Mouse (Mus musculus) liver, embryonic 11.5 days (tissue): ENCODE measurements around the gene Olfr109. TPM values are rescaled to one million over a fixed set of nuclear protein-coding genes. Genes with fewer than 3 reads are reported as not detected.

ENCODE experiments used
- ATAC-seq: fragments of 200-750 bp; cut with Nextera tagmentation; replicated peaks from 2 replicates; pipeline ENCODE4 v1.8.0; 2017; ENCODE audit warnings: moderate number of reproducible peaks, mild to moderate bottlenecking, moderate TSS enrichment, moderate library complexity; ENCODE audit not compliant: low FRiP score
- DNase-seq: peaks from one replicate; pipeline ENCODE4 v3.0.0-alpha.2; 2017; ENCODE audit warnings: low spot score
- H3K27ac ChIP-seq: fragments of 300-500 bp; sonication (generic); 2 replicates; pipeline ENCODE4 v1.5.1; 2014; ENCODE audit warnings: mild to moderate bottlenecking, low read depth, low read length, control low read depth
- H3K27me3 ChIP-seq: fragments of 300-500 bp; sonication (generic); replicated peaks from 2 replicates; pipeline ENCODE4 v1.6.1; 2014; ENCODE audit warnings: low read length, mixed read lengths; ENCODE audit not compliant: control insufficient read depth, insufficient read depth
- H3K36me3 ChIP-seq: fragments of 300-500 bp; sonication (generic); 2 replicates; pipeline ENCODE4 v1.6.1; 2014; ENCODE audit warnings: mild to moderate bottlenecking, low read length, moderate library complexity, mixed read lengths; ENCODE audit not compliant: control insufficient read depth, insufficient read depth
- H3K4me1 ChIP-seq: fragments of 300-500 bp; sonication (generic); replicated peaks from 2 replicates; pipeline ENCODE4 v1.6.1; 2014; ENCODE audit warnings: low read length, mixed read lengths; ENCODE audit not compliant: control insufficient read depth, insufficient read depth
- H3K4me2 ChIP-seq: fragments of 300-500 bp; sonication (generic); 2 replicates; pipeline ENCODE4 v1.6.1; 2014; ENCODE audit warnings: mild to moderate bottlenecking, control low read depth, moderate library complexity
- H3K4me3 ChIP-seq: fragments of 300-500 bp; sonication (generic); 2 replicates; pipeline ENCODE4 v1.5.1; 2014; ENCODE audit warnings: low read depth, low read length, control low read depth
- H3K9ac ChIP-seq: fragments of 300-500 bp; sonication (generic); 2 replicates; pipeline ENCODE4 v1.6.1; 2014; ENCODE audit warnings: low read depth, low read length, control low read depth
- H3K9me3 ChIP-seq: fragments of 300-500 bp; sonication (generic); 2 replicates; pipeline ENCODE4 v1.6.1; 2016; ENCODE audit warnings: low read length, inconsistent platforms, mixed read lengths; ENCODE audit not compliant: control insufficient read depth
- WGBS: fragments of 180-500 bp; shearing (Covaris S2); extraction: QIAGEN DNeasy Blood & Tissue Kit; methylation state at CpG from one replicate; pipeline ENCODE4 v1.1.7; 2014; 5-methylcytosine and 5-hydroxymethylcytosine counted together
- polyA plus RNA-seq: library from polyadenylated mRNA; unstranded; fragments of >200 nt; fragmentation: Nextera tagmentation; extraction: Ambion mirVana; gene quantifications from 2 replicates; pipeline ENCODE4 v1.2.1, GENCODE M21; 2014

Gene Olfr109
- not detected in 2 replicates for polyA plus RNA-seq

GRCm38 (mm10) chr17:37458616-37459015 lies at the start of gene Olfr109:
Gene Olfr109 (plus strand): TSS chr17:37458916.
- Histone ChIP-seq H3K4me3 (no peak within 1 kb of the TSS), H3K27me3 (no peaks in the 10 kb centered on the region), H3K9me3 (no peaks in the 10 kb centered on the region), H3K36me3 (no peaks in the 10 kb centered on the region), H3K4me2 (no peak within 1 kb of the TSS), H3K9ac (no peak within 1 kb of the TSS), H3K27ac (no peak within 1 kb of the TSS), H3K4me1 (no peaks in the 10 kb centered on the region)
- no peak for ATAC-seq
- 95% methylated on average over 1 of the region's 1 CpGs for WGBS
- no peak for DNase-seq

- DNase-seq: no peak
- Histone ChIP-seq H3K27ac (no peak overlapping the region), H3K4me1 (no peaks in the 10 kb centered on the region), H3K36me3 (no peaks in the 10 kb centered on the region), H3K4me3 (no peak overlapping the region), H3K4me2 (no peak overlapping the region), H3K27me3 (no peaks in the 10 kb centered on the region), H3K9ac (no peak overlapping the region), H3K9me3 (peaks cover 2% of the 10 kb centered on the region; the same call in 1 of the 2 replicates)
- ATAC-seq: no peak
These were observed 45.3 kb upstream of the Olfr109 start for GRCm38 (mm10) chr17:37413380-37413779.

- ATAC-seq (no peak), DNase-seq (no peak)
- WGBS: 95% methylated on average over 1 of the region's 1 CpGs
- Histone ChIP-seq H3K9ac (no peak within 1 kb of the TSS), H3K9me3 (no peaks in the 10 kb centered on the region), H3K27ac (no peak within 1 kb of the TSS), H3K4me3 (no peak within 1 kb of the TSS), H3K4me1 (no peaks in the 10 kb centered on the region), H3K27me3 (no peaks in the 10 kb centered on the region), H3K36me3 (no peaks in the 10 kb centered on the region), H3K4me2 (no peak within 1 kb of the TSS)
These were observed 13.5 kb upstream of the Olfr109 start, which contains the start of gene Olfr108 for GRCm38 (mm10) chr17:37445180-37445579. Gene Olfr108 (plus strand): TSS chr17:37445480.

- no peaks in the 10 kb centered on the region for H3K27me3 ChIP-seq
- no peak within 1 kb of the TSS for H3K27ac ChIP-seq
- no peak within 1 kb of the TSS for H3K9ac ChIP-seq
- H3K9me3 ChIP-seq: 0 out of 2 replicates have a peak, but pooled peaks cover 2% of the 10 kb centered on the region
- 82% methylated on average over 2 of the region's 2 CpGs for WGBS
- ATAC-seq (no peak), DNase-seq (no peak)
- H3K36me3 ChIP-seq: no peaks in the 10 kb centered on the region
- H3K4me2 ChIP-seq: no peak within 1 kb of the TSS
- H3K4me1 ChIP-seq: no peaks in the 10 kb centered on the region
- H3K4me3 ChIP-seq: no peak within 1 kb of the TSS
These were observed 24.7 kb downstream of the Olfr109 start, which contains the start of gene H2-M2 for GRCm38 (mm10) chr17:37483452-37483851. Gene H2-M2 (minus strand): TSS chr17:37483552.

- no peaks in the 10 kb centered on the region for H3K36me3 ChIP-seq
- H3K27me3 ChIP-seq: no peaks in the 10 kb centered on the region
- ATAC-seq: no peak
- H3K4me1 ChIP-seq: no peaks in the 10 kb centered on the region
- H3K4me3 ChIP-seq: no peak within 1 kb of the TSS
- 25% methylated on average over 1 of the region's 1 CpGs for WGBS
- no peaks in the 10 kb centered on the region for H3K9me3 ChIP-seq
- no peak within 1 kb of the TSS for H3K9ac ChIP-seq
- no peak within 1 kb of the TSS for H3K27ac ChIP-seq
- DNase-seq: no peak
- H3K4me2 ChIP-seq: no peak within 1 kb of the TSS
These were observed 33.3 kb downstream of the Olfr109 start, which contains the start of gene Olfr110 for GRCm38 (mm10) chr17:37491930-37492518. Gene Olfr110 (plus strand): TSS chr17:37492468.

- Histone ChIP-seq H3K36me3 (no peaks in the 10 kb centered on the region), H3K4me1 (no peaks in the 10 kb centered on the region), H3K27me3 (no peaks in the 10 kb centered on the region), H3K4me3 (no peak within 1 kb of the TSS), H3K9ac (no peak within 1 kb of the TSS), H3K4me2 (no peak within 1 kb of the TSS), H3K27ac (no peak within 1 kb of the TSS), H3K9me3 (no peaks in the 10 kb centered on the region)
- DNase-seq (no peak), ATAC-seq (no peak)
- 82% methylated on average over 4 of the region's 4 CpGs for WGBS
These were observed 49.0 kb downstream of the Olfr109 start, which contains the start of gene Olfr111 for GRCm38 (mm10) chr17:37507730-37508129. Gene Olfr111 (plus strand): TSS chr17:37508030.

Other genes starting within 250 kb of the Olfr109 start
- gene Olfr95, start 245.8 kb upstream of the Olfr109 start, polyA plus RNA-seq: not detected in 2 replicates
- not detected in 2 replicates for gene Olfr96, start 238.8 kb upstream of the Olfr109 start, polyA plus RNA-seq
- gene Olfr97, start 221.6 kb upstream of the Olfr109 start, polyA plus RNA-seq: not detected in 2 replicates
- not detected in 2 replicates for gene Olfr98, start 195.2 kb upstream of the Olfr109 start, polyA plus RNA-seq
- 1.4 and 1.9 TPM in 2 replicates for gene H2-M3, start 188.7 kb upstream of the Olfr109 start, polyA plus RNA-seq
- gene Olfr99, start 175.5 kb upstream of the Olfr109 start, polyA plus RNA-seq: not detected in 2 replicates
- gene Olfr101, start 154.6 kb upstream of the Olfr109 start, polyA plus RNA-seq: not detected in 2 replicates
- not detected in 2 replicates for gene Olfr102, start 141.9 kb upstream of the Olfr109 start, polyA plus RNA-seq
- not detected in 2 replicates for gene Olfr103, start 119.2 kb upstream of the Olfr109 start, polyA plus RNA-seq
- gene Olfr104-ps, start 99.3 kb upstream of the Olfr109 start, polyA plus RNA-seq: not detected in 2 replicates
- gene Olfr105-ps, start 79.9 kb upstream of the Olfr109 start, polyA plus RNA-seq: not detected in 2 replicates
- not detected in 2 replicates for gene Olfr106-ps, start 68.5 kb upstream of the Olfr109 start, polyA plus RNA-seq
- not detected in 2 replicates for gene Olfr107, start 59.7 kb upstream of the Olfr109 start, polyA plus RNA-seq
- not detected in 2 replicates for gene Olfr108, start 13.4 kb upstream of the Olfr109 start, polyA plus RNA-seq
- not detected in 2 replicates for gene H2-M2, start 24.6 kb downstream of the Olfr109 start, polyA plus RNA-seq
- not detected in 2 replicates for gene Olfr110, start 33.6 kb downstream of the Olfr109 start, polyA plus RNA-seq
- not detected in 2 replicates for gene Olfr111, start 49.1 kb downstream of the Olfr109 start, polyA plus RNA-seq
- gene Olfr112, start 110.5 kb downstream of the Olfr109 start, polyA plus RNA-seq: not detected in 2 replicates
- gene Olfr113, start 118.7 kb downstream of the Olfr109 start, polyA plus RNA-seq: not detected in 2 replicates
- gene Olfr114, start 133.8 kb downstream of the Olfr109 start, polyA plus RNA-seq: not detected in 2 replicates
- not detected in 2 replicates for gene Olfr115, start 168.2 kb downstream of the Olfr109 start, polyA plus RNA-seq
- not detected in 2 replicates for gene Olfr116, start 168.3 kb downstream of the Olfr109 start, polyA plus RNA-seq
- gene Olfr117, start 204.9 kb downstream of the Olfr109 start, polyA plus RNA-seq: not detected in 2 replicates
- gene Olfr118, start 208.1 kb downstream of the Olfr109 start, polyA plus RNA-seq: not detected in 2 replicates
- gene Olfr119, start 237.6 kb downstream of the Olfr109 start, polyA plus RNA-seq: not detected in 2 replicates